Mouse (Mus musculus) CD8-positive naive resting alpha-beta T cell, adult 2 months (primary cell): Measurements from ENCODE around the gene Olfr446.

Experiments used
- DNase-seq, 2 experiments: peaks; one replicate each; pipeline ENCODE4 v3.0.0; 2022; ENCODE audit warnings: low read depth in 2 of 2, low spot score in 2 of 2

The Olfr446 gene

DNA sequence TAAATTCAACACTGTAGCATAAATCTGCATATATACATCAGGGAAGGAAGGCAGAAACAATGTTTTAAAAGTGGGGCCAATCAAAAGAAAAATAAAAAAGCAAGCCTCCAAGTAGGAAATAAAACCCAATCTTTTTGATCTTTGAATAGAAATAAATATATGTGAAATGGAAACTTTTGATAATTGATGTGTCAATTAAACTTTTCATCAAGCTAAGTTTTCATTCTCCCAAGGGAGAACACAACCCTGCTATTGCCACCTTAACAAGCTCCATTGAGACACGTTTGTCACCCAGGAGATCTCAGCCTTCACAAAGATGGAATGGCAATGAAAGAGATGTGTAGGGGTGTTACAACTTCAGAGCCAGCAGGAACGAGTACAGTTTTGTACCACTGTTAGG is at the start of gene Olfr446:
TSS of gene Olfr446 (plus strand) at position 301 of the 400 bp plus-strand sequence.
- no peak for DNase-seq

DNA sequence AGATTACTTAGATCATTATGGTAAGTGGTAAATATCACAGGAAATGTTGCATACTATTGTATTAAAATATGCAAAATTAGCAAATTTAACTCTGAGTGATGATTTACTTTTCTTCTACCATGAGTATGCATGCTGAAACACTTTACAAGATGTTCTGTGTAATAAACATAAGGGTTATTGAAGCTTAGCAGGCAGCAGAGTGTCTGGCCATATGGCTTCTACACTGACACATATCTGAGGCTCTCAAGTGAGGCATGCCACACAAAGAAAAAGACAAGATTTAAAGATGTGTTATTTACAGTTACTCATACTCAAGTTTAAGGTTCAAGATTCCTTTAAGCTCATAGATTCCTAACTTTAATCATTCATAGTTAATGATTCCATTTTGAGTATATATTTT is 44.9 kb upstream of the Olfr446 start:
- no peak for DNase-seq

DNA sequence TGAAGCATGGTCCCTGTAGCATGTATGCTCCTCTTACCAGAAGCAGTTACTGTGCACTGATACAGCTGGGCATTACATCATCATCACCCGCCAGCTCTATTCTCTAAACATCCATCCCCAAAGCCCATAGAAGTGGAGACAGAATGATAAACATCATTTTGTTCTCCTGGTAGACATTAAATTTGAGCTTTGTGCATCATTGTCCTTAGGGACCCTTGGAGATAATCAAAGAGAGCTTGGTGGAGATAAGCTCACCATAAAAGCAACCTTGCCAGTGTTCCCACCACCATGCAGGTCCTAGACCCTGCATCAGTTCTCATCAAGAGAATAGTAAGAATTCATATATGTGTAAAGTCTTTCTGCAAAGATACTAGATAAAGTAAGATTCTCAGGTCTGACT is 31.0 kb upstream of the Olfr446 start, which contains the start of gene Olfr448:
TSS of gene Olfr448 (plus strand) at position 301 of the 400 bp plus-strand sequence.
- no peak for DNase-seq

DNA sequence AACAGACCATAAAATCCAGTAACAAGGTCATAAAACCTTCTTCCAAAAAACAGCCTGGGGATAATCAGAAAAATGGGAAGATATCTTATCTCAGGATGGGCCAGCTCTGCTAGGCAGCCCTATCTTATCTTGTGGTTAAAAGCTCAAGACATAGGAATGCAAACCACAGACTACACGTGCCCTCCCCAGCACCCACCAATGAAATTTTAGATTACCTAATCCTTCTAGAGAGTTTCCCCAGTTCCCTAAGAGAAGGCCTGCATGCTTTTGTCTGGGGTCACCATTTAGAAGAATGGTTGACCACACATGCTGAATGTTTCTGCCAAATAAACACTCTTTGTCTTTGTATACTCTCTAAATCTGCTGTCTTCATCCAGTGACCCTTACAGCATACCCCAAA is 20.8 kb upstream of the Olfr446 start:
- DNase-seq = no peak

DNA sequence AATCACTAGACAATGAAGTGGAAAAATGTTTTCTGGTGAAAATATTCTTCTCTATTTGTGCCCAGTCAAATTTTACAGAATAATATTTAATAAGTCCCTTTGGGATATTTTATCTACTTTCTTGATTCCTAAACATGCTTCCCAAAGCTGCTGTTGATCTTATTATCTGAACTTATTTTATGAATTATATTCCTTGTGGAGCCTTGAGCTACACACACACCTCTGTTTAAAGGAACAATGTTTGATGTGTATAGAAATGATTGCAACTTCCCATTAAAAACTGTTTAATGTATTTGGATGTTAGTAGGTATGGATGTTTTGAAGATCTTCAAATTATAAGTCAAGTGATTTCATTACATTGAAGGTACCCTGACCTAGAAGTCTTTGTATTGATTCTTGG is 12.6 kb upstream of the Olfr446 start, which contains the start of gene Olfr447:
TSS of gene Olfr447 (plus strand) at position 301 of the 400 bp plus-strand sequence.
- DNase-seq = no peak

DNA sequence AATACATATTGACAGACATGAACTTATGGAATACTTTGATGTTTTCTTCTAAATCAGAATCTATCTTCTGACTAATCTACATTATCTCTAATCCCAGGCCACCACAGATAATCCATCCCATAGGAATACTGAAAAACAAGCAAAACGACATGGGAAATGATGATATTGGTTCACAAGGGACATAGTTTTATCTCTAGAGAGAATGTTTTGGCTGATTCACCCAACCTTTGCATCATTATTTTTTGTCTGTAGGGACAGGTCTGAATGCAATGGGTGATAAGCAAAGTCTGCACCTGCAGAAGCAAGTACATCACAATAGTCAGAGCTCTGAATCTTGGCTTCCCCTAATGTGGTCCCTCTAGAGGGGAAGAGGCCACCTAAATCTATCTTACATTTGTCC is 27.6 kb downstream of the Olfr446 start, which contains the start of gene Olfr444:
TSS of gene Olfr444 (plus strand) at position 301 of the 400 bp plus-strand sequence.
- DNase-seq = no peak

DNA sequence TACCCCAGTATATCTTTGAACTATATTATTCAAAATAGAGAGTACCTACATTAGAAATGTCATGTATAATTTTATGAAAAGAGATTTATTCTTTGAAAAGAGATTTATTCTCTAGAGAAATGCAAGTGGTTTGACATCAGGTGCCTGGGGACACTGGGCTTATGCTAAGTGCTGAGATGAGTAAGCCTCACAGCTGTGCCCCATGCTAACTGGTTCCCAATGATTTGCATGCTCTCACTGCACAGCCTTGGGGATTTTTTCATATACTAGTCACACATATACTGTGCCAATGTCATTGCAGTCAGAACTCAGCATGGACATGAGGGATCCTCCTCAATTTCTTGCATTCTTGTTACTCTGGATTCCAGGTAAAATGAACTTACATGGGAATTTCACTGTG is 59.2 kb downstream of the Olfr446 start:
- DNase-seq = no peak
